Mouse (Mus musculus): ENCODE measurements around the gene Soga1. TPM values are rescaled to one million over a fixed set of nuclear protein-coding genes. Genes with fewer than 3 reads are reported as not detected.

Gene Soga1
- total RNA-seq, 2 experiments from 2014 or later: 31.4 to 36.3 TPM

GRCm38 (mm10) chr2:157099532-157100318 lies 20.7 kb upstream of the Soga1 start:
- Histone ChIP-seq H3K27ac (no peak overlapping the region), H3K4me3 (no peak overlapping the region)
- no peak for DNase-seq (ENCODE audit: low spot score in 2 of 2)
- no peak for TF ChIP-seq CTCF (conservative IDR thresholded peaks at IDR 0.05)

DNA sequence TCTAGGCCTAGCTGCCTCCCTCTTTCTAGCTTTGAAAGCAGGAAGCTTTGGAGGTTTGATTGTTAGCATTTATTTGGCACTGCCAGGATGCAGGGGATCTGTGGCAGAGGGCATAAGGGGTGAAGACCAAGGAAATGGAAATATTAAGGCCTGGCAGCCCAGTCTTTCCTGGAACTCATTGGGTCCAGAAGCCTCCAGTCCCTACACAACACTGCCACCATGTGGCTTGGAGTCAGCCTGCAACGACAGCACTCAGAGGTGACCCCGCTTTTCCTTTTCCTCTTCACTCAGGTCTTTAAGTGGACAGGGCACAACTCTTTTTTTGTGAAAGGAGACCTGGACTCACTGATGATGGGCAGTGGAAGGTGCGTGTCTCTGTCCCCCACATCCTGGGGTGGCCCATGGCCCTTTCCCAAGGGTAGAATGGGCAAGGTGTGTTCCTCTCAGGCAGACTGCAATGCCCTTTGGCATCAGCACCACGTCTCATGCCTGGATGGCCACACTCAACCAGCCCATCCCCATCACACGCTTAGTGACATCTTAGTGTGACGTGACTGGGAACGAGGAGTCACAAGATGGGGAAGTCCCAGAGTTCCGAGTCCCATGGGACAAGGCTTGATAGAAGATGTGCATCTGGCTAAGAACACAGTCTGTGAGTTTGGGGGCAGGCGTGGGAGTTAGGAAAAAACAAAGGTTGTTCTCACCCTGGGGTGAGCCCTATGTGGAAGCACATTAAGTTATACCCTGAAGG lies 16.1 kb upstream of the Soga1 start:
- Histone ChIP-seq H3K27ac (no peak overlapping the region), H3K4me3 (no peak overlapping the region)
- peak; percentile 56 to 81 for DNase-seq (ENCODE audit: low spot score in 2 of 2)
- TF ChIP-seq CTCF (conservative IDR thresholded peaks at IDR 0.05): peak; percentile 94

DNA sequence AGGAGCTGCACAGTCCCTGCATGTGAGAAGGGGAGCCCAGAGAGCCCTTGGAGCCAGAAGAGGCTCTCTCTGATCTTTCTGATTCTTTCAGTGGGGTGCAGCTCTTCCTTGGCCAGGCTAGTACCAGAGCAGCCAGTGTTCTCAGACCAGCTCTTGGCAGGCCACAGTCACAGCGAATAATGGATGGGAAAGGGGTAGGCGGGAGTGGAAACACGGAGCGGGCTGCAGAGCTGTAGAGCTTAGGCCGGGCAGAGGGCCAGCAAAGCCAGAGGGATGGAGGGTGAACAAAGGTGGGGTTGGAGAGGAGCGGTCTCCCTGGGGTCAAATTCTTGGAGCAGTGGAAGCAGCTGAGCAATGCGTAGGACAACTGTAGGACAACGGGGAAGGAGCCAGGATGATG lies 13.0 kb upstream of the Soga1 start:
- peak in 1 of 2 experiments; percentile 36 for DNase-seq (ENCODE audit: low spot score in 2 of 2)
- no peak for TF ChIP-seq CTCF (conservative IDR thresholded peaks at IDR 0.05)
- Histone ChIP-seq H3K27ac (peak overlapping the region; percentile 48; the same call in 1 of the 2 replicates), H3K4me3 (no peak overlapping the region)

DNA sequence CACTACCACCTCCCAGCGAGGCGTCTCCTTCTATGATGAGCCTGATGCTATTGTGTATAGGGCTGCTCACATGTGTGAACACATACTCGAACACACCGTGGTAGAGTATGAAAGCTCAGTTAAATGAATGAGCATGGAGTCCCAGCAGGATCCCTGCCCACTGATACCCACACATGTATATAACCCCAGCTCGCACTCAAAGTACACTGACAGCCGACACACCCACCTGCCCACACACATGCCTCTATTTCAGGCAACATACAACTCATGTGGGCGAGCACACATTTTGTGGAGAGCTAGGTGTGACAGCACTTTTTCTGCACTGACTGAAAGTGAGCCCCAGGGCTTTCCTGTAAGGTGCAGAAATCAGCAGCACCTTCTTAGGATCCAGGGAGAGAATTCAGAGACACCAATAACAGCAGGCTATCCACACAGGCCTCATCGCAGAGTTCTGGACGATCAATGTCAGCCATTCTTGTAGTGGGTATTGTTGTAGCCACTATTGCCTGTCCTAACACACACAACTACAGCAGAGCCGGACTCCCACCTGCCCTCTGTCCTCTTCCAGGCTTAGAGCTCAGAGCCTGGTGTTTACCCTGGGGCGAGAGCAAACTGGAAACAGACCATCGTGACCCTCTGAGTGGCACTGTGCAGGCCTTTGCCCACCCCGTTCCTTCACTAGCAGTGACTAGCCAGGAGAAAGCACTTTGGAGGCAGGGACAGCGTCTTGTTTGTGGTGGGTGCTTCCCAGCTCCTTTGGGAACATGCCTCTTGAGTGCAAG lies 8.7 kb upstream of the Soga1 start:
- peak in 1 of 2 experiments; percentile 49 for DNase-seq (ENCODE audit: low spot score in 2 of 2)
- H3K4me3 ChIP-seq: no peak overlapping the region

GRCm38 (mm10) chr2:157086796-157087195 lies 7.7 kb upstream of the Soga1 start, which contains the start of gene Tldc2:
Gene Tldc2 (plus strand): TSS chr2:157087055.
- Histone ChIP-seq H3K27ac (no peak within 1 kb of the TSS), H3K4me3 (no peak within 1 kb of the TSS)
- no peak for DNase-seq (ENCODE audit: low spot score in 2 of 2)
- TF ChIP-seq CTCF (conservative IDR thresholded peaks at IDR 0.05): no peak

More for the DNA sequence above, 8.7 kb upstream of the Soga1 start:
- no peak overlapping the region for H3K27ac ChIP-seq
- TF ChIP-seq CTCF (conservative IDR thresholded peaks at IDR 0.05): no peak

- DNase-seq (ENCODE audit: low spot score in 2 of 2): no peak
- Histone ChIP-seq H3K27ac (no peak overlapping the region), H3K4me3 (no peak overlapping the region)
- TF ChIP-seq CTCF (conservative IDR thresholded peaks at IDR 0.05): no peak
These were observed 6.0 kb upstream of the Soga1 start for GRCm38 (mm10) chr2:157084831-157085585.

DNA sequence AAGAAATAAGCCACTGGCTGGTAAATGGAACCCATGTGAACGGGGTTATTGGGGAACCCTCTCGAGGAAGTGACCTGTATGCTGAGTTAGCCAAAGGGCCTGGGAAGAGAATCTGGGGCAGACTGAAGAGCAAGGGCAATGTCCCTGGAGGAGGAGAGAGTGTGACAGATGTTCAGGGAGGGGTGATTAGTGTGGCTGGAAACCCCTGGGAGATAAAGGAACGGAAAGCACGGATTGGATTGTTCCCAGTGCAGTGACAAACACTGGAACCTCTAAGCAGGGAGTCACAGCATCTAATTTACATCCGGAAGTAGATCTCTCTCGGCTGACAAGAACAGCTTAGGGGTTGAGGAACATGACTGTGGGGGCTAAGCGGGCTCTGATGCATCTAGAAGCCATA lies 2.9 kb upstream of the Soga1 start:
- no peak for DNase-seq (ENCODE audit: low spot score in 2 of 2)
- Histone ChIP-seq H3K4me3 (no peak overlapping the region), H3K27ac (no peak overlapping the region)
- no peak for TF ChIP-seq CTCF (conservative IDR thresholded peaks at IDR 0.05)

DNA sequence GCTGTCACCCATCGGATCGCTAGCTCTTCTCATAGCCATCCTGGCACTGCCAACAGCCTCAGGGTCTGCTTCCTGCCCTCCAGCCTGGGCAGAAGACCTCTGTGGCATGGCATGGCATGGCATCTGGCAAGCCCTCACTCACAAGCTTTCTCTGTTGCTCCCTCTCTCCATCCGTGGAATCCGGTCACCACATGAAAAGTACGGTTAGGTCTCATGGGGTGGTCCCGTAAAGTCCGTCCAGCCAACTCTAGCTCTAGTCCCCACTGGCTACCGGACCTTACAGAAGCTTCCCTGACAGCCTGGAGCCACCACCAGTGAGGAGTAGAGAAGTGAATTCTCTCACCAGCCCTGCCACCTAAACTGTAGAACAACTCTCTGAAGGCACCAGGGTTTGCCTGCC lies 2.3 kb upstream of the Soga1 start:
- DNase-seq (ENCODE audit: low spot score in 2 of 2): no peak
- Histone ChIP-seq H3K4me3 (no peak overlapping the region), H3K27ac (no peak overlapping the region)
- no peak for TF ChIP-seq CTCF (conservative IDR thresholded peaks at IDR 0.05)

GRCm38 (mm10) chr2:157079701-157080180 lies 687 bp upstream of the Soga1 start:
- no peak for TF ChIP-seq CTCF (conservative IDR thresholded peaks at IDR 0.05)
- H3K4me3 ChIP-seq: peak overlapping the region; percentile 80
- peak overlapping the region; percentile 95 for H3K27ac ChIP-seq
- DNase-seq (ENCODE audit: low spot score in 2 of 2): no peak

DNA sequence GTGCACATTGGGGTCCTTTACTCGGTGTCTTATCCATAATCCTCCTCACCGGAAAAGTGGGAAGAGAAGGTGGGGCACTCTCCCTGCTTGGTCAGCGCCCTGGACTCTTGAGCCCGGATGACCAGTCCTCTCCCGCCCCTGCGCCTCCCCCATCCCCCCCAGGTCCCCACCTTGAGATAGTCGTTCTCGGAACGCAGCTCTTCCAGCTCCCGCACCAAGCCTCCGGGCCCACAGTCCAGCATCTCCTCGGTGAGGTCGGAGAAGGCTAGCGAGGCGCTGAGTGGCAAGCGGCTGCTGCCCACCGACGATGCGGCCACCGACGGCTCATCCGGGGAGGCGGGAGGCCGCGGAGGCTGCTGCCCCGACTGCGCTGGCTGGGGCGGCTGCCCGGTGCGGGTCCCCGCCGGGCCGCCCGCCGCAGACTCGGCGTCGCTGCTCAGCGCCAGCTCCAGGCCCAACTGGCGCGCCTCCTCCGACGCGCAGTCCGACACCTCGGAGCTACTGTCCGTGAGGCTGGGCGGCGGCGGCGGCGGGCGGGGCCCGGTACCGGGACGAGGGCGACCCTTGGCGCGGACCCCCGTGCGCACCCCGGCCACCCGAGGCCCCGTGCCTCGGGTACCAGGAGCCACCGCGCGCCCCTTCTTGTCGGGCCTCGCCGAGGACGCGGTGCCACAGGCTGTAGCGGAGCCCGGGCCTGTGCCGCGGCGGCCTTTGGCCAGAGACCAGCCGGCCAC lies 828 bp downstream of the Soga1 start:
- peak overlapping the region; percentile 95 for H3K27ac ChIP-seq

DNA sequence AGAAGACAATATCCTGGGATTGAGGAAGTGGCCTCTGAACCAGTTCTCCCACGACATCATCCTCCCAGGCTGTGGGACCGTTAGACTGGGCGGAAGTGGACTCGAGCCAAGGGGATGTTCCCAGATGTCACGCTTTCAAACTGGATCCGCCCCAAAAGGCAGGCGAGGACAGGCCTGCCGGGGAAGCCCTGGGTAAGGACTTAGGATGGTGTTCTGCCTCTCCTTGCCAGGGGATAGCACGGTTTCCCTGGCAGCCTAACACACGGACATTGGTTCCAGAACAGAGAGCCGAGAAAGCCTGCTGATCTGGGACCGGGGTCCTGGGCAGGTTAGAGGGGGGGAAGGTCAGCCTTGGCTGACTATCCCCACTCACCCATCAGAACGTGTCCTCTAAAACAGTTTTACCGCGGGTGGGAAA lies 1.4 kb downstream of the Soga1 start:
- H3K4me3 ChIP-seq: peak overlapping the region; percentile 80
- no peak for TF ChIP-seq CTCF (conservative IDR thresholded peaks at IDR 0.05)
- H3K27ac ChIP-seq: peak overlapping the region; percentile 95
- peak; percentile 70 to 72 for DNase-seq (ENCODE audit: low spot score in 2 of 2)

More for the DNA sequence above, 828 bp downstream of the Soga1 start:
- DNase-seq (ENCODE audit: low spot score in 2 of 2): no peak
- peak overlapping the region; percentile 80 for H3K4me3 ChIP-seq
- TF ChIP-seq CTCF (conservative IDR thresholded peaks at IDR 0.05): no peak
